Mouse (Mus musculus) lung, adult 18-20 months (tissue): Measurements from ENCODE around the gene Cacna1f.
A peak's percentile ranks its signal among the peaks of the same experiment; 100 is the strongest.

Experiments
- DNase-seq, 2 experiments: peaks; one replicate each; pipeline ENCODE4 v3.0.0; 2022; ENCODE audit warnings: mixed read lengths in 2 of 2

The Cacna1f gene

GRCm38 (mm10) chrX:7678986-7679385 is 72.1 kb downstream of the Cacna1f start:
- no peak for DNase-seq

GRCm38 (mm10) chrX:7679405-7680056 is 72.6 kb downstream of the Cacna1f start:
- DNase-seq: peak; percentile 91 to 94

GRCm38 (mm10) chrX:7680057-7680412 is 73.2 kb downstream of the Cacna1f start:
- no peak for DNase-seq

- no peak for DNase-seq
These were observed 74.0 kb downstream of the Cacna1f start, which contains the start of gene Magix for GRCm38 (mm10) chrX:7680864-7681263. TSS of gene Magix (minus strand) at chrX:7681251.
